Mouse (Mus musculus) G1E (cell line): ENCODE measurements at regions not wholly inside any gene's neighbourhood (a gene's known extent, or its start where the extent isn't known, plus 50 kb on each side); places are given as distances from the start of the nearest gene placed in this dataset.

Experiments
- CTCF ChIP-seq: IDR thresholded peaks from 2 replicates; pipeline ENCODE4 v1.5.1; 2012; ENCODE audit warnings: low read depth, low read length, inconsistent platforms, mixed read lengths
- GATA1 ChIP-seq: IDR thresholded peaks from 2 replicates; pipeline ENCODE4 v1.6.1; 2012; ENCODE audit warnings: borderline replicate concordance, low read length, inconsistent platforms, mixed read lengths
- GATA2 ChIP-seq: IDR thresholded peaks from 2 replicates; pipeline ENCODE4 v1.6.1; 2012; ENCODE audit warnings: low read depth, low read length, inconsistent platforms, borderline replicate concordance

- no peak for TF ChIP-seq GATA1
- no peak for TF ChIP-seq CTCF
- TF ChIP-seq GATA2 = no peak
These were observed 65.7 kb upstream of the Wdr11 start for GRCm38 (mm10) chr7:129525985-129526384.
